Mouse (Mus musculus) cerebellum, adult 8-10 months (tissue): ENCODE results near the gene H2-K1.
A peak's percentile ranks its signal among the peaks of the same experiment; 100 is the strongest.
"Not testable (repeated sequence)": the region's sequence is repeated elsewhere in the genome, so short reads cannot be mapped to it uniquely, and the experiment has no call there.

Source experiments
- DNase-seq: peaks from one replicate; pipeline ENCODE4 v3.0.0; 2022

Gene H2-K1

GRCm38 (mm10) chr17:33953961-33954565, 46.1 kb downstream of the H2-K1 start:
- DNase-seq = no peak

GRCm38 (mm10) chr17:33953310-33953709, 46.8 kb downstream of the H2-K1 start:
- no peak for DNase-seq

- DNase-seq = no peak
Measured at GRCm38 (mm10) chr17:33952879-33953278, 47.3 kb downstream of the H2-K1 start.

- not testable (repeated sequence) for DNase-seq
Measured at GRCm38 (mm10) chr17:33952015-33952414, 48.1 kb downstream of the H2-K1 start.

- DNase-seq = peak; percentile 54
Measured at GRCm38 (mm10) chr17:33951021-33951946, 48.9 kb downstream of the H2-K1 start, which contains the start of gene B3galt4. Gene B3galt4 (minus strand): TSS chr17:33951488.

- DNase-seq = peak; percentile 23
Measured at GRCm38 (mm10) chr17:33950131-33950625, 50.0 kb downstream of the H2-K1 start.

GRCm38 (mm10) chr17:33948905-33949537, 51.1 kb downstream of the H2-K1 start:
- peak; percentile 13 for DNase-seq

- peak; percentile 21 for DNase-seq
Measured at GRCm38 (mm10) chr17:33948090-33948904, 51.9 kb downstream of the H2-K1 start.

GRCm38 (mm10) chr17:33947430-33948089, 52.6 kb downstream of the H2-K1 start:
- DNase-seq = no peak
